Mouse (Mus musculus) testis, adult 2 months (tissue): ENCODE measurements around the gene Hpd. TPM values are rescaled to one million over a fixed set of nuclear protein-coding genes. Genes with fewer than 3 reads are reported as not detected.

ENCODE experiments used
- H3K27ac ChIP-seq: fragments of 200-500 bp; 2 replicates; pipeline ENCODE4 v1.5.1; 2012; ENCODE audit warnings: low read depth, low read length; ENCODE audit not compliant: control insufficient read depth, insufficient read depth
- H3K27me3 ChIP-seq: fragments of 200-500 bp; 2 replicates; pipeline ENCODE4 v1.6.1; 2012; ENCODE audit warnings: mild to moderate bottlenecking, low read length, moderate library complexity; ENCODE audit not compliant: control insufficient read depth, insufficient read depth
- H3K36me3 ChIP-seq: fragments of 200-500 bp; 2 replicates; pipeline ENCODE4 v1.6.1; 2012; ENCODE audit warnings: mild to moderate bottlenecking, low read length; ENCODE audit not compliant: control insufficient read depth, insufficient read depth
- H3K4me1 ChIP-seq: fragments of 200-500 bp; 2 replicates; pipeline ENCODE4 v1.6.1; 2012; ENCODE audit warnings: low read length; ENCODE audit not compliant: control insufficient read depth, insufficient read depth
- H3K4me3 ChIP-seq: fragments of 200-500 bp; 2 replicates; pipeline ENCODE4 v1.5.1; 2012; ENCODE audit warnings: low read depth, mild to moderate bottlenecking, low read length, moderate library complexity, mixed read lengths; ENCODE audit not compliant: control insufficient read depth
- CTCF ChIP-seq: fragments of 200-500 bp; IDR thresholded peaks from 2 replicates; pipeline ENCODE4 v1.5.1; 2012; ENCODE audit warnings: low read depth, mild to moderate bottlenecking, inconsistent platforms, low read length, moderate library complexity; ENCODE audit not compliant: control insufficient read depth, insufficient read depth, insufficient replicate concordance
- POLR2A ChIP-seq: fragments of 200-500 bp; IDR thresholded peaks from 2 replicates; pipeline ENCODE4 v1.6.1; 2012; ENCODE audit warnings: low read depth, mild to moderate bottlenecking, inconsistent platforms, low read length, moderate library complexity; ENCODE audit not compliant: control insufficient read depth
- polyA plus RNA-seq: library from polyadenylated mRNA; depleted of rRNA; stranded (reverse); fragments of >200 nt; gene quantifications from 2 replicates; pipeline ENCODE4 v1.2.3, GENCODE M21; 2012

The Hpd gene
- polyA plus RNA-seq, 1 experiment: 1.7 TPM

GRCm38 (mm10) chr5:123137044-123137909 is 45.2 kb downstream of the Hpd start:
- Histone ChIP-seq H3K27me3 (no peaks in the 10 kb centered on the region), H3K4me3 (peak overlapping the region; percentile 63), H3K27ac (peak overlapping the region; percentile 91), H3K36me3 (no peaks in the 10 kb centered on the region), H3K4me1 (peaks cover 62% of the 10 kb centered on the region)
- TF ChIP-seq POLR2A: 0 out of 2 replicates have a peak, but pooled peaks have one; percentile 28
- TF ChIP-seq CTCF: no peak

GRCm38 (mm10) chr5:123136361-123137043 is 46.0 kb downstream of the Hpd start:
- peak; percentile 64; the same call in 1 of the 2 replicates for TF ChIP-seq POLR2A
- TF ChIP-seq CTCF: no peak
- peak overlapping the region; percentile 63 for H3K4me3 ChIP-seq
- peaks cover 66% of the 10 kb centered on the region for H3K4me1 ChIP-seq

GRCm38 (mm10) chr5:123135471-123136360 is 46.8 kb downstream of the Hpd start:
- Histone ChIP-seq H3K27ac (peak overlapping the region; percentile 85), H3K36me3 (no peaks in the 10 kb centered on the region), H3K27me3 (no peaks in the 10 kb centered on the region), H3K4me1 (peaks cover 59% of the 10 kb centered on the region), H3K4me3 (peak overlapping the region; percentile 63)
- TF ChIP-seq CTCF (0 out of 2 replicates have a peak, but pooled peaks have one; percentile 6), POLR2A (peak; percentile 48)

More at GRCm38 (mm10) chr5:123136361-123137043, 46.0 kb downstream of the Hpd start:
- Histone ChIP-seq H3K36me3 (no peaks in the 10 kb centered on the region), H3K27me3 (no peaks in the 10 kb centered on the region), H3K27ac (peak overlapping the region; percentile 91)

GRCm38 (mm10) chr5:123134875-123135382 is 47.6 kb downstream of the Hpd start:
- no peaks in the 10 kb centered on the region for H3K36me3 ChIP-seq
- peaks cover 59% of the 10 kb centered on the region for H3K4me1 ChIP-seq

DNA sequence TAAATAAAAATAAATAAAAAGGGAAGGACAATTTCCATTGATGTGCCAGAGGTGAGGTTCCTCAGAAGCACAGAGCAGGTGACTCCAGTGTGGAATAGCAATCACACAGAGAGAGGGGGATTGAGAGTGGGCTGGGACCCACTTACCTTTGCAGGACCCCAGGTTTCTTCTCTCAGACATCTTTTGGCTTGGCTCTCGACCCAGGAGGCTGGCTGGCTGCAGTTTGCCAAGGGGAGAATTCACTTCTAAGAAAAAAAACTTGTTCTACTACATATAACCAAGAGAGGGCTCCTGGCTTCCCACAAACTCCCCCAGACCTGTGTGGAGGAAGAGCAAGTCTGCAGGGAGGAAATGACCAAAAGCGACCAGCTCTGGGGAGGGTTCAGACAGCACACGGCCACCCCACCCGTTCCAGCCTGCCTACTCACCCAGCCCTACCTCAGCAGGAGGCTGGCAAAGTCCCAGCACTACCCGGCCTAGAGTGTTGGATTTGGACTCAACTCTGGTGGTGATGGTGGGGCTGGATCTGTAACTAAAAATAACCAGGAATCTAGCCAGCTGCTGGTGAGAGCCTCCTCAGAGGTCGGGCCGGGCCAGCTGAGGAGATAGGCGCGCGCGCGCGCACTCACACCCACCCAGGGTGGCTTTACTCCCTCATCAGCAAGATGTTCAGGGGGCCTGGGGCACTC is 48.2 kb downstream of the Hpd start:
- TF ChIP-seq POLR2A: no peak
- no peak for TF ChIP-seq CTCF
- H3K4me1 ChIP-seq: peaks cover 53% of the 10 kb centered on the region
- H3K27me3 ChIP-seq: no peaks in the 10 kb centered on the region
- peak overlapping the region; percentile 45 for H3K27ac ChIP-seq
- peak overlapping the region; percentile 63 for H3K4me3 ChIP-seq
- no peaks in the 10 kb centered on the region for H3K36me3 ChIP-seq

More at GRCm38 (mm10) chr5:123134875-123135382, 47.6 kb downstream of the Hpd start:
- no peak for TF ChIP-seq POLR2A
- no peak for TF ChIP-seq CTCF
- H3K27me3 ChIP-seq: no peaks in the 10 kb centered on the region
- peak overlapping the region; percentile 58 for H3K27ac ChIP-seq
- peak overlapping the region; percentile 63 for H3K4me3 ChIP-seq

DNA sequence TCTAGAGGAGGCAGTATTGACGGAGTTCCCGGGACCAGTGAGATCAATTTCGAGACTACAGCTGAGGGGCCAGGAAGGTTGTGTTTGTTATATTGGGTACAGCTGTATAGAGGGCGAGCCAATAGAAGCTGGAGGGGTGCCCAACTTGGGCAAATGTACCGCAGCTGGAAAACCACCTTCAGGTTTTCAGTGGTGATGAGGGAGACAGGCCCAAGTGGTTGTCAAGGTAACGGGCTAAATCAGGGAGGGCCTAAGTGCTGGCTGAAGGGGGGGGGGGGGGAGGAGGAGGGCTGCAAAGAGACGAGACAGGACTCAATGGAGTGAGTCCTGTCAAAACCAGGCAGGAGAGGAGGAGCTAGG is 48.8 kb downstream of the Hpd start:
- H3K36me3 ChIP-seq: no peaks in the 10 kb centered on the region
- H3K4me1 ChIP-seq: peaks cover 50% of the 10 kb centered on the region
- no peak overlapping the region for H3K27ac ChIP-seq
- H3K27me3 ChIP-seq: no peaks in the 10 kb centered on the region
- no peak for TF ChIP-seq CTCF
- no peak for TF ChIP-seq POLR2A
- peak overlapping the region; percentile 77 for H3K4me3 ChIP-seq
